Comparison of ENCODE assay signal across 8 mouse cellular contexts in genomic region chr5:112133688-112134573, GRCm38 (mm10).
DNase-seq lines count a peak whose midpoint lies in the region; ATAC-seq lines count a peak whose summit lies in the region.

No protein-coding gene starts in this region.

- no peaks in the 10 kb centered on the region for H3K36me3 ChIP-seq in hindbrain, embryonic 10.5 days
- no peaks in the 10 kb centered on the region for H3K36me3 ChIP-seq in midbrain, embryonic 13.5 days
- no peaks in the 10 kb centered on the region for H3K36me3 ChIP-seq in intestine, embryonic 16.5 days (ENCODE audit: control insufficient read depth, insufficient read depth, low read length)

- no peaks in the 10 kb centered on the region for H3K9me3 ChIP-seq in hindbrain, embryonic 10.5 days
- no peaks in the 10 kb centered on the region for H3K9me3 ChIP-seq in midbrain, embryonic 13.5 days
- H3K9me3 ChIP-seq in intestine, embryonic 16.5 days (ENCODE audit: control insufficient read depth, low read length): no peaks in the 10 kb centered on the region

- WGBS in hindbrain, embryonic 10.5 days: 73% methylated on average over 21 of the region's 21 CpGs
- 36% methylated on average over 21 of the region's 21 CpGs for WGBS in midbrain, embryonic 13.5 days
- 75% methylated on average over 21 of the region's 21 CpGs for WGBS in intestine, embryonic 16.5 days

- peak; percentile 17 to 46 for DNase-seq in adrenal gland, adult (ENCODE audit: inconsistent age in 2 of 2, low spot score in 1 of 2)
- no peak for DNase-seq in adrenal gland, adult 18-20 months (ENCODE audit: low spot score in 2 of 2)
- peak; percentile 21 for DNase-seq in cerebellum, adult 11-12 months
- DNase-seq in hindbrain, embryonic 10.5 days (ENCODE audit: low spot score): no peak
- no peak for DNase-seq in embryo, embryonic 9.5 days (ENCODE audit: extremely low spot score)

- no peak overlapping the region for H3K4me2 ChIP-seq in midbrain, embryonic 13.5 days (replicated peaks)
- H3K4me2 ChIP-seq in intestine, embryonic 16.5 days (ENCODE audit: low read depth, low read length): no peak overlapping the region

- peak overlapping the region; percentile 66 for H3K27ac ChIP-seq in hindbrain, embryonic 10.5 days
- H3K27ac ChIP-seq in midbrain, embryonic 13.5 days: peak overlapping the region; percentile 87
- H3K27ac ChIP-seq in intestine, embryonic 16.5 days (ENCODE audit: low read length): no peak overlapping the region

- peak; percentile 89 for ATAC-seq in midbrain, embryonic 13.5 days
- ATAC-seq in intestine, embryonic 16.5 days: no peak
- ATAC-seq in granulocyte monocyte progenitor cell, adult 5-6 weeks (replicated peaks; ENCODE audit: poor library complexity, severe bottlenecking): no peak

- H3K4me3 ChIP-seq in hindbrain, embryonic 10.5 days: no peak overlapping the region
- H3K4me3 ChIP-seq in midbrain, embryonic 13.5 days (replicated peaks): no peak overlapping the region
- H3K4me3 ChIP-seq in intestine, embryonic 16.5 days (ENCODE audit: low read length): no peak overlapping the region

- H3K27me3 ChIP-seq in hindbrain, embryonic 10.5 days (ENCODE audit: insufficient read depth, poor library complexity, severe bottlenecking): 0 out of 2 replicates have a peak, but pooled peaks cover 6% of the 10 kb centered on the region
- H3K27me3 ChIP-seq in midbrain, embryonic 13.5 days: no peaks in the 10 kb centered on the region
- H3K27me3 ChIP-seq in intestine, embryonic 16.5 days (replicated peaks; ENCODE audit: control insufficient read depth, insufficient read depth, low read length): no peaks in the 10 kb centered on the region

- H3K9ac ChIP-seq in midbrain, embryonic 13.5 days (replicated peaks): peak overlapping the region; percentile 21; the same call in 1 of the 2 replicates
- no peak overlapping the region for H3K9ac ChIP-seq in intestine, embryonic 16.5 days (ENCODE audit: low read depth, low read length)

- peaks cover 23% of the 10 kb centered on the region for H3K4me1 ChIP-seq in hindbrain, embryonic 10.5 days (replicated peaks)
- H3K4me1 ChIP-seq in midbrain, embryonic 13.5 days (replicated peaks): peaks cover 38% of the 10 kb centered on the region
- no peaks in the 10 kb centered on the region for H3K4me1 ChIP-seq in intestine, embryonic 16.5 days (ENCODE audit: control insufficient read depth, insufficient read depth, low read length)

Comparison
In these comparisons a context has a peak if more than half of its experiments do, and no peak if none do; other contexts are left out.
1. DNase-seq: peak in adrenal gland, adult (2 of 2) and cerebellum, adult 11-12 months (single experiment); none in adrenal gland, adult 18-20 months (0 of 2), hindbrain, embryonic 10.5 days (single experiment) and embryo, embryonic 9.5 days (single experiment).